Mouse (Mus musculus) heart, embryonic 14.5 days (tissue): Measurements from ENCODE around the gene Zbtb46. TPM values are rescaled to one million over a fixed set of nuclear protein-coding genes. Genes with fewer than 3 reads are reported as not detected.
"Not testable (repeated sequence)": the region's sequence is repeated elsewhere in the genome, so short reads cannot be mapped to it uniquely, and the experiment has no call there.

Experiments used
- ATAC-seq: fragments of 200-750 bp; cut with Nextera tagmentation; 2 replicates; pipeline ENCODE4 v1.8.0; 2017; ENCODE audit warnings: low read depth, moderate TSS enrichment; ENCODE audit not compliant: insufficient number of reproducible peaks, insufficient read depth, low FRiP score
- H3K27ac ChIP-seq, 2 experiments: fragments of 200-500 bp in 1 of 2; fragments of 300-500 bp in 1 of 2; sonication (generic) in 1 of 2; replicated peaks in 1 of 2; 2 replicates each; pipeline ENCODE4 v1.5.1; 2012 to 2014; ENCODE audit warnings: low read depth in 2 of 2, low read length in 2 of 2, control low read depth in 1 of 2, mild to moderate bottlenecking in 1 of 2, mixed read lengths in 1 of 2; ENCODE audit not compliant: control insufficient read depth in 1 of 2, insufficient read depth in 1 of 2
- H3K27me3 ChIP-seq: fragments of 300-500 bp; sonication (generic); 2 replicates; pipeline ENCODE4 v1.6.1; 2014; ENCODE audit warnings: mild to moderate bottlenecking, low read length, control low read depth; ENCODE audit not compliant: control insufficient read depth, insufficient read depth
- H3K36me3 ChIP-seq: fragments of 300-500 bp; sonication (generic); 2 replicates; pipeline ENCODE4 v1.6.1; 2014; ENCODE audit warnings: mild to moderate bottlenecking, control low read depth, low read length, mixed read lengths; ENCODE audit not compliant: control insufficient read depth, insufficient read depth
- H3K4me1 ChIP-seq, 2 experiments: fragments of 200-500 bp in 1 of 2; fragments of 300-500 bp in 1 of 2; sonication (generic) in 1 of 2; 2 replicates each; pipeline ENCODE4 v1.6.1; 2012 to 2014; ENCODE audit warnings: low read length in 2 of 2, control low read depth in 1 of 2, mixed read lengths in 1 of 2; ENCODE audit not compliant: control insufficient read depth in 2 of 2, insufficient read depth in 2 of 2
- H3K4me2 ChIP-seq: fragments of 300-500 bp; sonication (generic); 2 replicates; pipeline ENCODE4 v1.6.1; 2014; ENCODE audit warnings: mild to moderate bottlenecking, low read length
- H3K4me3 ChIP-seq, 2 experiments: fragments of 200-500 bp in 1 of 2; fragments of 300-500 bp in 1 of 2; sonication (generic) in 1 of 2; 2 replicates each; pipeline ENCODE4 v1.5.1; 2012 to 2014; ENCODE audit warnings: low read length in 2 of 2, mild to moderate bottlenecking in 2 of 2, control low read depth in 1 of 2, low read depth in 1 of 2, moderate library complexity in 1 of 2; ENCODE audit not compliant: control insufficient read depth in 1 of 2, insufficient read depth in 1 of 2
- H3K9ac ChIP-seq: fragments of 300-500 bp; sonication (generic); 2 replicates; pipeline ENCODE4 v1.6.1; 2014; ENCODE audit warnings: mild to moderate bottlenecking, low read length
- H3K9me3 ChIP-seq: fragments of 300-500 bp; sonication (generic); 2 replicates; pipeline ENCODE4 v1.6.1; 2016; ENCODE audit warnings: low read length, control low read depth; ENCODE audit not compliant: control insufficient read depth
- WGBS: fragments of 180-500 bp; shearing (Covaris S2); extraction: QIAGEN DNeasy Blood & Tissue Kit; methylation state at CpG from one replicate; pipeline ENCODE4 v1.1.7; 2014; 5-methylcytosine and 5-hydroxymethylcytosine counted together
- polyA plus RNA-seq: library from polyadenylated mRNA; unstranded; fragments of >200 nt; fragmentation: Nextera tagmentation; extraction: Ambion mirVana; gene quantifications from 2 replicates; pipeline ENCODE4 v1.2.1, GENCODE M21; 2014

Zbtb46 gene
- polyA plus RNA-seq = 8.8 and 10.6 TPM in 2 replicates

- peak; percentile 91 for ATAC-seq
- H3K4me3 ChIP-seq = peak within 1 kb of the TSS; percentile 67 to 75
- under 1% methylated on average over 50 of the region's 83 CpGs for WGBS
- H3K4me1 ChIP-seq = peaks cover 11 to 24% of the 10 kb centered on the region in 2 experiments; a peak in 3 of 4 replicates
- peak within 1 kb of the TSS; percentile 100 for H3K4me2 ChIP-seq
- H3K9me3 ChIP-seq = no peaks in the 10 kb centered on the region
- peak within 1 kb of the TSS; percentile 28 to 73 for H3K27ac ChIP-seq
- H3K9ac ChIP-seq = peak within 1 kb of the TSS; percentile 85
- H3K36me3 ChIP-seq = no peaks in the 10 kb centered on the region
- no peaks in the 10 kb centered on the region for H3K27me3 ChIP-seq
These were observed at the start of gene Zbtb46 for GRCm38 (mm10) chr2:181459153-181459672. Zbtb46 (minus strand) TSS chr2:181459426.

DNA sequence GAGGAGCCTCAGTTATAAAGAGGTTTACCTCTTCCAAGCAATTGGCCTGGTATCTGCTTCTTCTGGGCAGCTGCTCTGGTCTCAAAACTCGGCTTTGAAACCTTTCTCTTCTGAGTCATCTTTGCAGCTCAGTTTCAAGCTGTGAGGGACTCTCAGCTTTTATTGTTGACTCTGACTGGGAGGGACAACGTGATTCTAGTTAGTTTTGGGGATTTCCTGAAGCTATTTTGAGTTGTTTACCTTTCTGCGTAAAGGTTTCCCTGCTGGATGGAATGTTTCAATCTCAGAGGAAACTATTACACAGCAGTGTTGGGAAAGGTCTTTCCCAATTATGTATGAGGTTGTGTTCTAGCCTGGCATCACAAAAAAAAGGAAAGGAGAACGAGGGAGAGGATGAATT, 39.4 kb upstream of the Zbtb46 start:
- Histone ChIP-seq H3K27me3 (no peaks in the 10 kb centered on the region), H3K9me3 (no peaks in the 10 kb centered on the region), H3K9ac (no peak overlapping the region; the same call in 1 of the 2 replicates), H3K4me2 (no peak overlapping the region), H3K36me3 (peaks cover 42% of the 10 kb centered on the region), H3K27ac (no peak overlapping the region), H3K4me1 (peaks cover 2 to 14% of the 10 kb centered on the region in 2 experiments; a peak in 3 of 4 replicates), H3K4me3 (no peak overlapping the region; a peak in 1 of 4 replicates)
- WGBS = 73% methylated on average over 4 of the region's 4 CpGs
- no peak for ATAC-seq

- Histone ChIP-seq H3K9me3 (no peaks in the 10 kb centered on the region), H3K36me3 (peaks cover 31% of the 10 kb centered on the region), H3K27ac (peak overlapping the region; percentile 91 to 96), H3K27me3 (no peaks in the 10 kb centered on the region), H3K9ac (peak overlapping the region; percentile 93), H3K4me1 (peaks cover 2 to 14% of the 10 kb centered on the region in 2 experiments; a peak in 3 of 4 replicates), H3K4me2 (peak overlapping the region; percentile 91), H3K4me3 (peak overlapping the region; percentile 84 to 95)
- under 1% methylated on average over 12 of the region's 12 CpGs for WGBS
- ATAC-seq = peak; percentile 44
These were observed 38.3 kb upstream of the Zbtb46 start for GRCm38 (mm10) chr2:181497548-181497875.

- Histone ChIP-seq H3K9me3 (no peaks in the 10 kb centered on the region), H3K4me1 (peaks cover 2 to 14% of the 10 kb centered on the region in 2 experiments; a peak in 3 of 4 replicates), H3K36me3 (peaks cover 26% of the 10 kb centered on the region), H3K4me2 (peak within 1 kb of the TSS; percentile 91), H3K27me3 (no peaks in the 10 kb centered on the region), H3K9ac (peak within 1 kb of the TSS; percentile 93), H3K4me3 (peak within 1 kb of the TSS; percentile 84 to 95), H3K27ac (peak within 1 kb of the TSS; percentile 91 to 96)
- under 1% methylated on average over 46 of the region's 46 CpGs for WGBS
- ATAC-seq = peak; percentile 95
These were observed 37.8 kb upstream of the Zbtb46 start, which contains the start of gene Tpd52l2 for GRCm38 (mm10) chr2:181496831-181497547. Tpd52l2 (plus strand) TSS chr2:181497142.

- H3K27ac ChIP-seq = peak overlapping the region; percentile 83 to 91
- no peaks in the 10 kb centered on the region for H3K27me3 ChIP-seq
- peak overlapping the region; percentile 93 for H3K9ac ChIP-seq
- peak overlapping the region; percentile 84 to 95 for H3K4me3 ChIP-seq
- peaks cover 19% of the 10 kb centered on the region for H3K36me3 ChIP-seq
- H3K4me2 ChIP-seq = peak overlapping the region; percentile 91
- H3K9me3 ChIP-seq = no peaks in the 10 kb centered on the region
- ATAC-seq = peak; percentile 52; the same call in 1 of the 2 replicates
- H3K4me1 ChIP-seq = peaks cover 2 to 14% of the 10 kb centered on the region in 2 experiments; a peak in 3 of 4 replicates
- WGBS = 15% methylated on average over 8 of the region's 8 CpGs
These were observed 37.1 kb upstream of the Zbtb46 start for GRCm38 (mm10) chr2:181496281-181496680.

- not testable (repeated sequence) for H3K9me3 ChIP-seq, H3K4me3 ChIP-seq, ATAC-seq, H3K9ac ChIP-seq, H3K27me3 ChIP-seq
- Histone ChIP-seq H3K36me3 (peaks cover 14% of the 10 kb centered on the region), H3K27ac (peak overlapping the region in 1 of 2 experiments; percentile 91; a peak in 1 of 4 replicates), H3K4me2 (peak overlapping the region; percentile 91; the same call in 1 of the 2 replicates), H3K4me1 (peaks cover 2 to 14% of the 10 kb centered on the region in 2 experiments; a peak in 3 of 4 replicates)
- WGBS = 53% methylated on average over 8 of the region's 8 CpGs
These were observed 36.6 kb upstream of the Zbtb46 start for GRCm38 (mm10) chr2:181495845-181496244.

- Histone ChIP-seq H3K4me3 (no peak overlapping the region), H3K4me2 (no peak overlapping the region), H3K9ac (no peak overlapping the region), H3K27me3 (no peaks in the 10 kb centered on the region), H3K36me3 (peaks cover under 1% of the 10 kb centered on the region), H3K27ac (no peak overlapping the region), H3K4me1 (peaks cover 2 to 14% of the 10 kb centered on the region in 2 experiments; a peak in 3 of 4 replicates), H3K9me3 (no peaks in the 10 kb centered on the region)
- WGBS = 62% methylated on average over 26 of the region's 26 CpGs
- no peak for ATAC-seq
These were observed 35.2 kb upstream of the Zbtb46 start for GRCm38 (mm10) chr2:181494266-181494945.
